Mouse (Mus musculus) heart, embryonic 11.5 days (tissue): ENCODE results near the gene Ssr1. TPM values are rescaled to one million over a fixed set of nuclear protein-coding genes. Genes with fewer than 3 reads are reported as not detected.

ENCODE experiments used
- ATAC-seq: fragments of 200-750 bp; cut with Nextera tagmentation; replicated peaks from 2 replicates; pipeline ENCODE4 v1.8.0; 2017; ENCODE audit warnings: moderate library complexity; ENCODE audit not compliant: insufficient number of reproducible peaks, low FRiP score, low TSS enrichment
- H3K27ac ChIP-seq: fragments of 300-500 bp; sonication (generic); 2 replicates; pipeline ENCODE4 v1.5.1; 2014; ENCODE audit warnings: mild to moderate bottlenecking, low read depth, low read length
- H3K27me3 ChIP-seq: fragments of 300-500 bp; sonication (generic); 2 replicates; pipeline ENCODE4 v1.6.1; 2014; ENCODE audit warnings: mild to moderate bottlenecking, low read length, mixed read lengths; ENCODE audit not compliant: control insufficient read depth, insufficient read depth
- H3K36me3 ChIP-seq: fragments of 300-500 bp; sonication (generic); 2 replicates; pipeline ENCODE4 v1.6.1; 2014; ENCODE audit warnings: mild to moderate bottlenecking, low read length, moderate library complexity, mixed read lengths; ENCODE audit not compliant: control insufficient read depth, insufficient read depth
- H3K4me1 ChIP-seq: fragments of 300-500 bp; sonication (generic); 2 replicates; pipeline ENCODE4 v1.6.1; 2014; ENCODE audit warnings: low read length; ENCODE audit not compliant: control insufficient read depth, insufficient read depth
- H3K4me2 ChIP-seq: fragments of 300-500 bp; sonication (generic); 2 replicates; pipeline ENCODE4 v1.6.1; 2014; ENCODE audit warnings: mild to moderate bottlenecking, moderate library complexity
- H3K4me3 ChIP-seq: fragments of 300-500 bp; sonication (generic); 2 replicates; pipeline ENCODE4 v1.5.1; 2014; ENCODE audit warnings: low read depth, low read length
- H3K9ac ChIP-seq: fragments of 300-500 bp; sonication (generic); 2 replicates; pipeline ENCODE4 v1.6.1; 2014; ENCODE audit warnings: mild to moderate bottlenecking, low read depth, low read length, moderate library complexity
- H3K9me3 ChIP-seq: fragments of 300-500 bp; sonication (generic); replicated peaks from 2 replicates; pipeline ENCODE4 v1.6.1; 2016; ENCODE audit warnings: low read length; ENCODE audit not compliant: control insufficient read depth
- WGBS: fragments of 180-500 bp; shearing (Covaris S2); extraction: QIAGEN DNeasy Blood & Tissue Kit; methylation state at CpG from one replicate; pipeline ENCODE4 v1.1.7; 2014; ENCODE audit not compliant: insufficient replicate concordance; 5-methylcytosine and 5-hydroxymethylcytosine counted together
- polyA plus RNA-seq: library from polyadenylated mRNA; unstranded; fragments of >200 nt; fragmentation: Nextera tagmentation; extraction: Ambion mirVana; gene quantifications from 2 replicates; pipeline ENCODE4 v1.2.1, GENCODE M21; 2014

Gene Ssr1
- polyA plus RNA-seq, 1 experiment from 2014 or later, result 100 TPM

GRCm38 (mm10) chr13:37940167-37940566 lies 53.9 kb downstream of the Ssr1 start:
- Histone ChIP-seq H3K36me3 (peaks cover 8% of the 10 kb centered on the region), H3K9me3 (no peaks in the 10 kb centered on the region), H3K4me3 (no peak overlapping the region), H3K9ac (no peak overlapping the region), H3K27ac (no peak overlapping the region), H3K27me3 (no peaks in the 10 kb centered on the region), H3K4me1 (no peaks in the 10 kb centered on the region), H3K4me2 (no peak overlapping the region)
- no peak for ATAC-seq
- 87% methylated on average over 2 of the region's 2 CpGs for WGBS

- 83% methylated on average over 3 of the region's 3 CpGs for WGBS
- H3K4me2 ChIP-seq, result no peak overlapping the region
Measured at GRCm38 (mm10) chr13:37936351-37936750, 57.7 kb downstream of the Ssr1 start.

DNA sequence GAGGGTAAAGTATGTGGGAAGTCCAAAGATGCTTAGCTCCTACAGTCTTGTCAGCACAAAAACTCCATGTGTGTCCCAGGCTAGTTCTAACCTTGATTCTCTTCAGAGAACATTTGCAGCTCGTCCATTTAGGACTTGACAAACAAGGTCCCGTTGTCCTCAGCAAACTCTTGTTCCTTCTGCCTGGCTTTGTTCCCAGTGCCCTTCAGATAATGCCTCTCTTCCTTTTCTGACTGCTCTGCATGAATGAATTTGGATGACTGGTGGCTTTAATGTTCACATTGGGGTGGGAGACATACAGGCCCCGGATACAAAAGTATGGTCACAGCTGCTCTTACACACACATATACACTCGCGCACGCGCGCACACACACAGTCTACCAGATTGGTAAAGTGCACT lies 59.1 kb downstream of the Ssr1 start:
- Histone ChIP-seq H3K27ac (no peak overlapping the region), H3K4me2 (no peak overlapping the region), H3K36me3 (peaks cover 32% of the 10 kb centered on the region), H3K9ac (no peak overlapping the region), H3K4me1 (peaks cover 5% of the 10 kb centered on the region; the same call in 1 of the 2 replicates), H3K27me3 (no peaks in the 10 kb centered on the region), H3K4me3 (no peak overlapping the region), H3K9me3 (no peaks in the 10 kb centered on the region)
- WGBS, result 80% methylated on average over 8 of the region's 8 CpGs
- ATAC-seq, result no peak

More at GRCm38 (mm10) chr13:37936351-37936750, 57.7 kb downstream of the Ssr1 start:
- no peaks in the 10 kb centered on the region for H3K27me3 ChIP-seq
- no peak overlapping the region for H3K27ac ChIP-seq
- H3K4me3 ChIP-seq, result no peak overlapping the region
- peaks cover 22% of the 10 kb centered on the region for H3K36me3 ChIP-seq
- no peak overlapping the region for H3K9ac ChIP-seq
- H3K4me1 ChIP-seq, result no peaks in the 10 kb centered on the region; the same call in 1 of the 2 replicates
- ATAC-seq, result no peak
- H3K9me3 ChIP-seq, result no peaks in the 10 kb centered on the region

GRCm38 (mm10) chr13:37934075-37934474 lies 59.9 kb downstream of the Ssr1 start:
- Histone ChIP-seq H3K9me3 (no peaks in the 10 kb centered on the region), H3K27me3 (no peaks in the 10 kb centered on the region), H3K9ac (no peak overlapping the region), H3K36me3 (peaks cover 32% of the 10 kb centered on the region), H3K27ac (no peak overlapping the region), H3K4me2 (no peak overlapping the region), H3K4me1 (peaks cover 5% of the 10 kb centered on the region; the same call in 1 of the 2 replicates), H3K4me3 (no peak overlapping the region)
- WGBS, result 79% methylated on average over 4 of the region's 4 CpGs
- no peak for ATAC-seq

DNA sequence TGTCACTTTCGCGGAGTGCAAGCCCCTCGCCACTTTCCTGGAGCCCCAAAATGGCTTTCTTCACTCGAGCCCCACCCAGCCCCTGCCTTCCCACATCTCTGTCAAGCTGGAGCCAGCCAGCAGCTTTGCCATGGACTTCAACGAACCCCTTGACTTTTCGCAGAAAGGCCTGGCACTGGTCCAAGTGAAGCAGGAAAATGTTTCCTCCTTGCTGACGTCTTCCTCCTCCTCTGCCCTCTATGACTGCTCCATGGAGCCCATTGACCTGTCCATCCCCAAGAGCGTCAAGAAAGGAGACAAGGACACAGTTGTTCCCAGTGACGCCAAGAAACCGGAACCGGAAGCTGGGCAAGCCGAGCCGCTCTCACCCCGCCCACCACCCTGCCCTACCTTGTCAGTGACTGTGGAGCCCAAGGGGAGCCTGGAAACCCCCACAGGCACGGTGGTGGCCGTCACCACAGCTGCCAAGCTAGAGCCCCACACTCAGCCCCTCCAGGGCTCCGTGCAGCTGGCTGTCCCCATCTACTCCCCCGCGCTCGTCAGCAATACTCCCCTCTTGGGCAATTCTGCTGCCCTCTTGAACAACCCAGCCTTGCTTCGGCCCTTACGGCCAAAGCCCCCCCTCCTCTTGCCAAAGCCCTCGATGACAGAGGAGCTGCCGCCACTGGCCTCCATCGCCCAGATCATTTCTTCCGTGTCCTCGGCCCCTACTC lies 62.7 kb downstream of the Ssr1 start:
- no peak overlapping the region for H3K9ac ChIP-seq
- H3K9me3 ChIP-seq, result no peaks in the 10 kb centered on the region
- H3K4me1 ChIP-seq, result peaks cover 5% of the 10 kb centered on the region; the same call in 1 of the 2 replicates
- peaks cover 30% of the 10 kb centered on the region for H3K36me3 ChIP-seq
- no peak overlapping the region for H3K4me2 ChIP-seq
- no peaks in the 10 kb centered on the region for H3K27me3 ChIP-seq
- no peak; the same call in 1 of the 2 replicates for ATAC-seq
- no peak overlapping the region for H3K27ac ChIP-seq
- 65% methylated on average over 27 of the region's 27 CpGs for WGBS
- H3K4me3 ChIP-seq, result no peak overlapping the region

DNA sequence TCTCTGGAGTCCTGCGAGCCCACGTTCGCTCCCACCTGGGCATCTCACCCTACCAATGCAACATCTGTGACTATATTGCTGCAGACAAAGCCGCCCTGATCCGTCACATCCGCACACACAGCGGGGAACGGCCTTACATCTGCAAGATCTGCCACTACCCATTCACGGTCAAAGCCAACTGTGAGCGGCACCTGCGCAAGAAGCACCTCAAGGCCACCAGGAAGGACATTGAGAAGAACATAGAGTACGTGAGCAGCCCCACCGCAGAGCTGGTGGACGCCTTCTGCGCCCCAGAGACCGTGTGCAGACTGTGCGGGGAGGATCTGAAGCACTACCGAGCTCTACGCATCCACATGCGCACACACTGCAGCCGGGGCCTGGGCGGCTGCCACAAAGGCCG lies 63.4 kb downstream of the Ssr1 start:
- H3K4me3 ChIP-seq, result no peak overlapping the region
- no peak for ATAC-seq
- no peaks in the 10 kb centered on the region for H3K27me3 ChIP-seq
- H3K9me3 ChIP-seq, result no peaks in the 10 kb centered on the region
- H3K36me3 ChIP-seq, result peaks cover 27% of the 10 kb centered on the region
- peaks cover 5% of the 10 kb centered on the region; the same call in 1 of the 2 replicates for H3K4me1 ChIP-seq
- no peak overlapping the region for H3K9ac ChIP-seq
- H3K27ac ChIP-seq, result no peak overlapping the region
- WGBS, result 92% methylated on average over 23 of the region's 23 CpGs
- H3K4me2 ChIP-seq, result no peak overlapping the region

GRCm38 (mm10) chr13:37930091-37930490 lies 63.9 kb downstream of the Ssr1 start:
- 83% methylated on average over 13 of the region's 13 CpGs for WGBS
- Histone ChIP-seq H3K27ac (no peak overlapping the region), H3K9me3 (no peaks in the 10 kb centered on the region), H3K4me2 (no peak overlapping the region), H3K36me3 (peaks cover 24% of the 10 kb centered on the region), H3K4me1 (peaks cover 5% of the 10 kb centered on the region; the same call in 1 of the 2 replicates), H3K4me3 (no peak overlapping the region), H3K27me3 (no peaks in the 10 kb centered on the region), H3K9ac (no peak overlapping the region)
- no peak for ATAC-seq

GRCm38 (mm10) chr13:37929532-37929931 lies 64.5 kb downstream of the Ssr1 start:
- H3K27me3 ChIP-seq, result no peaks in the 10 kb centered on the region
- H3K9me3 ChIP-seq, result no peaks in the 10 kb centered on the region
- H3K4me3 ChIP-seq, result no peak overlapping the region
- no peak overlapping the region for H3K4me2 ChIP-seq
- H3K27ac ChIP-seq, result no peak overlapping the region
- H3K4me1 ChIP-seq, result peaks cover 9% of the 10 kb centered on the region; the same call in 1 of the 2 replicates
- no peak overlapping the region for H3K9ac ChIP-seq
- no peak for ATAC-seq
- WGBS, result 83% methylated on average over 17 of the region's 17 CpGs
- peaks cover 24% of the 10 kb centered on the region for H3K36me3 ChIP-seq

GRCm38 (mm10) chr13:37926394-37926793 lies 67.6 kb downstream of the Ssr1 start:
- no peak overlapping the region for H3K4me2 ChIP-seq
- H3K27ac ChIP-seq, result no peak overlapping the region
- H3K4me1 ChIP-seq, result peaks cover 27% of the 10 kb centered on the region
- WGBS, result 62% methylated on average over 3 of the region's 3 CpGs
- H3K36me3 ChIP-seq, result peaks cover 11% of the 10 kb centered on the region
- no peaks in the 10 kb centered on the region for H3K9me3 ChIP-seq
- ATAC-seq, result no peak
- H3K9ac ChIP-seq, result no peak overlapping the region
- H3K4me3 ChIP-seq, result no peak overlapping the region
- H3K27me3 ChIP-seq, result no peaks in the 10 kb centered on the region
